Mouse (Mus musculus) bone marrow macrophage, adult 2 months (primary cell): ENCODE data around the gene Zfp74. TPM values are rescaled to one million over a fixed set of nuclear protein-coding genes. Genes with fewer than 3 reads are reported as not detected.
"Not testable (repeated sequence)": the region's sequence is repeated elsewhere in the genome, so short reads cannot be mapped to it uniquely, and the experiment has no call there.

ENCODE experiments used
- H3K27ac ChIP-seq: 2 replicates; pipeline ENCODE4 v1.5.1; 2012; ENCODE audit warnings: low read depth, low read length; ENCODE audit not compliant: insufficient read depth
- H3K4me1 ChIP-seq: 2 replicates; pipeline ENCODE4 v1.6.1; 2012; ENCODE audit warnings: low read length; ENCODE audit not compliant: control insufficient read depth, insufficient read depth
- H3K4me3 ChIP-seq: 2 replicates; pipeline ENCODE4 v1.5.1; 2012; ENCODE audit warnings: mild to moderate bottlenecking, low read length, moderate library complexity; ENCODE audit not compliant: insufficient read depth
- CTCF ChIP-seq: IDR thresholded peaks from 2 replicates; pipeline ENCODE4 v1.5.1; 2012; ENCODE audit warnings: low read depth, mild to moderate bottlenecking, low read length, moderate library complexity
- POLR2A ChIP-seq: IDR thresholded peaks from 2 replicates; pipeline ENCODE4 v1.6.1; 2012; ENCODE audit warnings: mild to moderate bottlenecking, low read depth, low read length, borderline replicate concordance
- polyA plus RNA-seq: library from polyadenylated mRNA; stranded (reverse); fragments of >200 nt; gene quantifications from 2 replicates; pipeline ENCODE4 v1.2.4, GENCODE M21; 2012; ENCODE audit not compliant: missing spikeins, insufficient read depth, insufficient read length

The Zfp74 gene
- polyA plus RNA-seq, 1 experiment = 7.2 TPM

DNA sequence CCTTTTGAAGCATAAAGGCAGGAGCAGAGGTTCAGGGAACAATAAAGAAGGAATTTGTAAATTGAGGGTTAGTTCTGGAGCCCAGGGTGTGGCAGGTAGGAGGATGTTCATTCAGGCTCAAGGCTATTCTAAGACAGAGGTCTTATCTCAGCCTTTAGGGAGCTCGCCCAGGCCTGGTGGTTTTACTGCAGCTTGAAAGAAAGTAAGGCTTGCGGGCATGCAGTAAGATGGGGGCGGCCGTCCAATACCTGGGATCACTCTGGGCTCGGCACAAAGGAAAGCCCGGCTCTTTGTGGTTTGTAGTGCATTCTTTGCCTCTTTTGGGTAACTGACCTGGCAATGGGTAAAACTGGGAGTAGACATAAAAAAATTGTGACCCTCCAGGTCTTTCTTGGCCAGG lies 29.0 kb upstream of the Zfp74 start:
- peak overlapping the region; percentile 76 for H3K27ac ChIP-seq

DNA sequence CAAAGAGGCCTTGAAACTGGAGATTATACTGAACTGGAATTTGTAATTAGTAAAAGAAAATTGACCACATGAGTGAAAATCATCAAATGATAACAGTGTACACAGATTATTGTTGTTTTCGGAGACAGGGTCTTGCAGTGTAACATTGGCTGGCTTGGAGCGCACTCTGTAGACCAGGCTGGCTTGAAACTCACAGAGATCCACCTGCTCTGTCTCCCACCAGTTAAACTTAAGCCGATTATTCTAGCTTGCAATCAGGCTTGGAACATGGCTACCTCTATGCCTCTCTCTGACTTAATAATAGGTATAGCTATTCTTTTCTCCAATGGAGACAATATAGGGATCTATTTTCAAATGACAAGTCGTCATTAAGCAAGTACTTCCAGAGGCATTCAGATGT lies 28.5 kb upstream of the Zfp74 start:
- Histone ChIP-seq H3K27ac (no peak overlapping the region), H3K4me3 (no peak overlapping the region), H3K4me1 (peaks cover 5% of the 10 kb centered on the region)
- TF ChIP-seq POLR2A (no peak), CTCF (no peak)

More for the DNA sequence above, 29.0 kb upstream of the Zfp74 start:
- Histone ChIP-seq H3K4me1 (peaks cover 5% of the 10 kb centered on the region), H3K4me3 (peak overlapping the region; percentile 88)
- TF ChIP-seq POLR2A (no peak), CTCF (no peak)

DNA sequence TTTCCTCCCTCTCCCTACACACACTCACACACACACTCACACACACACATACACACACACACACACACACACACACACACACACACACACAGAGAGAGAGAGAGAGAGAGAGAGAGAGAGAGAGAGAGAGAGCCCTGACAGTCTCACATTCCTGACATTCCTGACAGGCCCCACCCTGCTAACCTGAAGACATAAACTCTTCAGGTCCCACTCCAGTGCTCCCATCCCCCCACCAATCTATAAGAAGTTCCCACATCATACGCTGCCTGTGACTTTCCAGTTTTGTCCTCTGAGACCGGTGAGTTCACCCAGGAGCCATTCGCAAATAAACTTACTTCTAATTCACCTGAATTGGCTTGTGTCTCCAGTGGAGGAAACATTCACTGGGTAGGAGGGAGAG lies 28.0 kb upstream of the Zfp74 start:
- Histone ChIP-seq H3K4me1 (peaks cover 5% of the 10 kb centered on the region), H3K27ac (no peak overlapping the region), H3K4me3 (no peak overlapping the region)
- no peak for TF ChIP-seq CTCF
- TF ChIP-seq POLR2A = no peak

DNA sequence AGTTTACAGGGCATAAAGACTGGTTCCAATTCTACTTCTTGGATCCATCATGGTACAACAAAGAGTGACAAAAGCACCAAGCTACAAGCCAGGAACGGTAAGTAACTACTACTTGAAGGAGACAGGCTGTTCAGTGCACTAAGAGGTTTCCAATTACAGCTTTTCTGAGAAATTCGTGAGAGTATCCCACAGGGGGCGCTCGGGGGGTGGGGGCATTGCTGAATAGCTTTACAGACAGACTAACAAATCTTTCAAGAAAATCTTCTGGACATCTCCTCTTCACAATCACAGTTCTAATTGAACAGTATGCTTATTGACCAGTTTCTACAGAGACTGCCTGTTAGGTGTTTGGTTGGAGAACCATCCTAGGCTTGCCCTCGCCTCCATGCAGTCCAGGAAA lies 27.6 kb upstream of the Zfp74 start:
- TF ChIP-seq CTCF (no peak), POLR2A (no peak)
- no peak overlapping the region for H3K27ac ChIP-seq
- H3K4me1 ChIP-seq = peaks cover 5% of the 10 kb centered on the region
- H3K4me3 ChIP-seq = no peak overlapping the region

DNA sequence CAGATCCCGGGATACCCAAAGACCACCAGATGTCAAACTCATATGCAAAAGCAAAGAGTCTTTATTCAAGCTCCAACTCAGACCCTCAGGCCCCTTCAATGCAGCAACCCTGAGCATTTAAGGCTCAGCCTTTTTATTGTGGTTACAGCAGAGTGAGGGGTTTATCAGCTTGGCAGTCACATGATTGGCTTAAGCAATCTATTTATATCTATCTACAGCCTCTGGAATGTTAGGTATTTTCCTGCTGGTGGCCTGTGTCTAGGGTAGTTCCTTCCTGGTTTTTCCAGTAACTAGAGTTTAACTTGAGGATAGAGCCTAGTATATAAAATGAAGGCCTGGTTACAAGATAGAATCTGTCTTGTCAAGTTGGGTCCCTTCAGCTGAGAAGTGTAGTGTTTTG lies 26.9 kb upstream of the Zfp74 start:
- H3K27ac ChIP-seq = no peak overlapping the region
- TF ChIP-seq CTCF (no peak), POLR2A (no peak)
- peaks cover 5% of the 10 kb centered on the region for H3K4me1 ChIP-seq
- H3K4me3 ChIP-seq = no peak overlapping the region

DNA sequence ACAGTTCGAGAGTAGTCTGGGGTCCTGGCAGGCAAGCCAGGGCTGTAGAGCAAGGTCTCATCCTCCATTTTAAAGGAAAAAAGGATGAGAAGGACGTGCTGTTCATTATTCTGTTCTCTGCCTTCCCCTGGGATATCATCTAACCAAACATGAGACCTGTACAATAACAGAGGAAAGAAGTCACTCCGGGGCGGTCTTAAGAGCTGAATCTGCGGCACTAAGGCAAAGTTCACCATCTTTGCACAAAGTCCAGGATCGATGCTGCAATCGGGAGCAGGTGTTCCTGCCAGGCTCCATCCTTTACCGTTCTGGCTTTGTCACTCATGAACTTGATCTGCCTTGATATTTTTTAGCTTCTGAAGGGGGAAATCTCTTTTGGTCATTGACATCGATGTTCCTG lies 16.8 kb upstream of the Zfp74 start:
- TF ChIP-seq POLR2A = no peak
- TF ChIP-seq CTCF = no peak
- H3K4me1 ChIP-seq = no peaks in the 10 kb centered on the region
- H3K4me3 ChIP-seq = no peak overlapping the region
- H3K27ac ChIP-seq = no peak overlapping the region

DNA sequence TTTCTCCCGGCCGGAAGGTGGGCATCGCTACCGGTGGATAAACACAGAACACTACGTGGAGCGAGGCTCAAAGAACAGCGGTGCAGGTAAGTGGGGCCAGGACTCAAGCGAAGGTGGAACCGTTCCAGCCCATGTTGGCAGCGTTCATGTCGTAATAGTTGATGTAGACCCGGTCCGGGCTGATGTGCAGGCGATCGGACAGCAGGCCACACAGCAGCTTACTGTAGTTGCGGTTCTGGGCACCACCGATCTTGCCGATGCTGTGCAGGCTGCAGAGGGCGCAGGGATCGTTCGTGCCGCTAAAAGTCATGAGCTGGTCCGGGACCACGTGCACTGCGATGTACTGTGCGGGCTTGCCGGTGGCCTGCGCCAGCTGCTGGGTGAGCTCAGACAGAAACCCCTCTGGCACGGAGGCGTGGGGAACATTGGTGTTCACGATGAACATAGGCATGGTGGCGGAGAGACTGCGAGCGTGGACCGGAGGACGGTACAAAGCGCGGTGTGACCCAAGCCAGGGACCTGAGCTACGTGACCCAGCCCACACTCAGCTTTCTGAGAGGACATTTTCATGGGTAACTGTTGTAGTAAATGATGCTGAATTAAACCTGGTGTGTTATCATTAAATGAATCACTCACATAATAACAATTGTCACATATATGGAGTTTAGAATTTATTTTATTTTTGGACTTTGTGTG lies 11.4 kb upstream of the Zfp74 start:
- not testable (repeated sequence) for H3K4me3 ChIP-seq

DNA sequence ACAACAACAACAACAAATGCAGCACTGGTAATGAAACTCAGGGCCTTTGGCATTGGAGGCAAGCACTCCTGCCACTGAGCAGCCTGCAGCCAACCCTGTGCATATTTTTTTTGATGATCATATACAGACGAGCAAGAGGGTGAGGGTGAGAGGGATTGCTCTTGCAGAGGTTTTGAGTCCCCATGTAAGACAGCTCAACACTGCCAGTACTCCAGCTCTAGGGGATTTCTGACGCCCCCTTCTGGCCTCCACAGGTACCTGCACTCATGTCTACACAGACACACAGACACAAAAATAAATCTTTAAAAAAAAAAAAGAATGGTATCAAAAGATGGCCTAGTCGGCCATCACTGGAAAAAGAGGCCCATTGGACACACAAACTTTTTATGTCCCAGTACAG lies 5.1 kb upstream of the Zfp74 start:
- no peaks in the 10 kb centered on the region for H3K4me1 ChIP-seq
- TF ChIP-seq CTCF = no peak
- TF ChIP-seq POLR2A = no peak
- no peak overlapping the region for H3K27ac ChIP-seq
- H3K4me3 ChIP-seq = no peak overlapping the region

More for the DNA sequence above, 11.4 kb upstream of the Zfp74 start:
- H3K27ac ChIP-seq, H3K4me1 ChIP-seq: not testable (repeated sequence)

DNA sequence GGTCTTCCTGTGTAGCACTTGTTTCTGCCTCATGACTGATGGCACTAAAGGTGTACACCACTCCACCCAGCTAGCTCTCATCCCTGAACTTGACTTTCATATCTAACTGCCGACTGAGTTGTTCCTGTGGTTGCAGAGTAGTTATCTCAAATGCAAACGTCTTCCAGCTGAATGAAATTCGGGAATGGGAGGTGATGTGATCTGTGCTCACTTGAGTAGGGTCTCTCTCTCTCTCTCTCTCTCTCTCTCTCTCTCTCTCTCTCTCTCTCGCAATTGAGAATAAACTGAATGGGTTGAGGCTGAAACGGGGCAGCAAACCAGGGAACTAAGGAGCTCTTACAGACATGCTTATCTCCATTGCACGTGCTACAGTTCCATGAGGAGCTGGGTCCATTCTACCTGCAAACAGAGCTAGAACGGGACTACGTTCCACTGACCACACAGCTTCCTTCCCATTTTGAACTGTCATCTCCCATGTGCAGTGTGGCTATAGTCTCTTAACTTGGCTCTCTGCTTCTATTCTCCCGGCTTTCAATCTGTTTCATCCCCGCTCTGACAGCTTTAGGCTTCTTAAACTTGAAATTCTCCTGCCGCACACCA lies 4.3 kb upstream of the Zfp74 start:
- no peak for TF ChIP-seq CTCF
- no peak for TF ChIP-seq POLR2A
- Histone ChIP-seq H3K4me1 (no peaks in the 10 kb centered on the region), H3K27ac (no peak overlapping the region)

DNA sequence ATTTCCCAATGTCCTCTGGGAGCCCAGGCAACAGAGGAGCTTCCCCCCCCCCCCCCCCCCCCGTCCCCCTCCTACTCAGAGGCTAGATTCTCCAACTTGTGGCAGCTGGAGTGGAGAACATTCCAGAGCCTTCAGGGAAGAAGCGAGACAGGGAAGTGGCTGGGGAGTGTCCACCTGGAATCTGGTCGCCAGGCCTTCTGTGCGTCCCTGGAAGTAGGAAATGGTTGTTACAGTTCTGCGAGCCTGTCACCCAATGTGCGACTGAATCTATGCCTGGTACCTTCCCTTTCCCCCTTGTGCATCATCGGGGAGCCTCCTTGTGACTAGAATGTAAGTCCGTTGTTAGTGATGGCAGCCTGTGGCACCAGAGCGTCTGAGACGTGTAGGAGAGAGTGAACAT lies 2.4 kb upstream of the Zfp74 start:
- no peak overlapping the region for H3K27ac ChIP-seq
- no peak overlapping the region for H3K4me3 ChIP-seq
- TF ChIP-seq CTCF (no peak), POLR2A (no peak)
- H3K4me1 ChIP-seq = no peaks in the 10 kb centered on the region

More for the DNA sequence above, 4.3 kb upstream of the Zfp74 start:
- no peak overlapping the region for H3K4me3 ChIP-seq
